Mouse (Mus musculus) MEL (cell line): ENCODE data around the gene Bcl2l1. TPM values are rescaled to one million over a fixed set of nuclear protein-coding genes. Genes with fewer than 3 reads are reported as not detected.

Source experiments
- DNase-seq: peaks from one replicate; pipeline ENCODE4 v3.0.0; 2011; ENCODE audit warnings: low read depth, low spot score
- H3K27ac ChIP-seq: 2 replicates; pipeline ENCODE4 v1.5.1; 2012; ENCODE audit warnings: low read depth, mild to moderate bottlenecking, control low read depth, low read length, moderate library complexity; ENCODE audit not compliant: control insufficient read depth
- H3K27me3 ChIP-seq, 2 experiments: fragments of 150-350 bp in 1 of 2; sonication (generic) in 1 of 2; 2 replicates each; pipeline ENCODE4 v1.6.1; 2012; ENCODE audit warnings: low read length in 2 of 2, mild to moderate bottlenecking in 2 of 2, improper control_type of control experiment in 1 of 2, moderate library complexity in 1 of 2; ENCODE audit not compliant: insufficient read depth in 2 of 2, control insufficient read depth in 1 of 2
- H3K36me3 ChIP-seq, 2 experiments: 2 replicates each; pipeline ENCODE4 v1.6.1; 2012 to 2014; ENCODE audit warnings: low read length in 2 of 2, improper control_type of control experiment in 1 of 2, inconsistent platforms in 1 of 2, mild to moderate bottlenecking in 1 of 2; ENCODE audit not compliant: insufficient read depth in 2 of 2, control insufficient read depth in 1 of 2
- H3K4me1 ChIP-seq, 2 experiments: fragments of 150-350 bp in 1 of 2; sonication (generic) in 1 of 2; 2 replicates each; pipeline ENCODE4 v1.6.1; 2012; ENCODE audit warnings: low read length in 2 of 2, improper control_type of control experiment in 1 of 2, mild to moderate bottlenecking in 1 of 2; ENCODE audit not compliant: insufficient read depth in 2 of 2, control insufficient read depth in 1 of 2
- H3K4me3 ChIP-seq, 2 experiments: fragments of 150-350 bp in 1 of 2; sonication (generic) in 1 of 2; 2 replicates each; pipeline ENCODE4 v1.5.1; 2012; ENCODE audit warnings: low read depth in 2 of 2, low read length in 2 of 2, mild to moderate bottlenecking in 2 of 2, moderate library complexity in 2 of 2, control low read depth in 1 of 2, improper control_type of control experiment in 1 of 2; ENCODE audit not compliant: control insufficient read depth in 1 of 2, insufficient read depth in 1 of 2
- H3K79me2 ChIP-seq: 2 replicates; pipeline ENCODE4 v1.6.1; 2012; ENCODE audit warnings: mild to moderate bottlenecking, low read length, moderate library complexity; ENCODE audit not compliant: control insufficient read depth, poor library complexity, insufficient read depth
- H3K9ac ChIP-seq: 2 replicates; pipeline ENCODE4 v1.6.1; 2012; ENCODE audit warnings: low read depth, mild to moderate bottlenecking, control low read depth, low read length, moderate library complexity; ENCODE audit not compliant: control insufficient read depth, poor library complexity, severe bottlenecking
- H3K9me3 ChIP-seq: fragments of 150-350 bp; sonication (generic); replicated peaks from 2 replicates; pipeline ENCODE4 v1.6.1; 2012; ENCODE audit warnings: mild to moderate bottlenecking, low read length, improper control_type of control experiment, moderate library complexity; ENCODE audit not compliant: insufficient read depth
- BHLHE40 ChIP-seq: IDR thresholded peaks from 2 replicates; pipeline ENCODE4 v1.6.1; 2012; ENCODE audit warnings: low read depth, mild to moderate bottlenecking, inconsistent platforms, low read length, improper control_type of control experiment, borderline replicate concordance
- CHD2 ChIP-seq: IDR thresholded peaks from 2 replicates; pipeline ENCODE4 v1.6.1; 2011; ENCODE audit warnings: low read length, improper control_type of control experiment
- CTCF ChIP-seq, 3 experiments: IDR thresholded peaks in 2 of 3; conservative IDR thresholded peaks in 1 of 3; 2 replicates each; pipeline ENCODE4 v1.5.1; 2011 to 2012; ENCODE audit warnings: low read length in 3 of 3, low read depth in 2 of 3, mild to moderate bottlenecking in 2 of 3, improper control_type of control experiment in 1 of 3, inconsistent platforms in 1 of 3, mixed read lengths in 1 of 3, moderate library complexity in 1 of 3; ENCODE audit not compliant: control insufficient read depth in 1 of 3, insufficient read depth in 1 of 3, poor library complexity in 1 of 3, severe bottlenecking in 1 of 3
- EP300 ChIP-seq, 2 experiments: IDR thresholded peaks; 2 replicates each; pipeline ENCODE4 v1.6.1; 2011; ENCODE audit warnings: improper control_type of control experiment in 2 of 2, low read length in 2 of 2, low read depth in 1 of 2, mild to moderate bottlenecking in 1 of 2
- GABPA ChIP-seq: IDR thresholded peaks from 2 replicates; pipeline ENCODE4 v1.6.1; 2012; ENCODE audit warnings: low read depth, mild to moderate bottlenecking, inconsistent platforms, low read length, improper control_type of control experiment, moderate library complexity
- JUND ChIP-seq: IDR thresholded peaks from 2 replicates; pipeline ENCODE4 v1.6.1; 2011; ENCODE audit warnings: low read depth, mild to moderate bottlenecking, improper control_type of control experiment, low read length
- KAT2A ChIP-seq: conservative IDR thresholded peaks from 2 replicates; pipeline ENCODE4 v1.6.1; 2012; ENCODE audit warnings: low read depth, low read length, improper control_type of control experiment, inconsistent platforms
- MAFK ChIP-seq: IDR thresholded peaks from 2 replicates; pipeline ENCODE4 v1.6.1; 2011; ENCODE audit warnings: low read depth, mild to moderate bottlenecking, low read length, improper control_type of control experiment, borderline replicate concordance
- MAZ ChIP-seq: IDR thresholded peaks from 2 replicates; pipeline ENCODE4 v1.6.1; 2012; ENCODE audit warnings: low read depth, mild to moderate bottlenecking, inconsistent platforms, low read length, improper control_type of control experiment
- MEF2A ChIP-seq: IDR thresholded peaks from 2 replicates; pipeline ENCODE4 v1.6.1; 2014; ENCODE audit warnings: low read depth, mild to moderate bottlenecking, inconsistent platforms, low read length, improper control_type of control experiment; ENCODE audit not compliant: poor library complexity, insufficient replicate concordance, severe bottlenecking; ENCODE audit errors: extremely low read depth
- NELFE ChIP-seq: IDR thresholded peaks from 2 replicates; pipeline ENCODE4 v1.6.1; 2011; ENCODE audit warnings: low read depth, low read length, improper control_type of control experiment
- POLR2A ChIP-seq, 2 experiments: IDR thresholded peaks; 2 replicates each; pipeline ENCODE4 v1.6.1; 2011 to 2012; ENCODE audit warnings: low read length in 2 of 2, mild to moderate bottlenecking in 2 of 2, control low read depth in 1 of 2, improper control_type of control experiment in 1 of 2, low read depth in 1 of 2, moderate library complexity in 1 of 2; ENCODE audit not compliant: control insufficient read depth in 1 of 2, insufficient read depth in 1 of 2, poor library complexity in 1 of 2
- POLR2AphosphoS2 ChIP-seq: IDR thresholded peaks from 2 replicates; pipeline ENCODE4 v1.6.1; 2011; ENCODE audit warnings: low read length, improper control_type of control experiment
- POLR2AphosphoS5 ChIP-seq: IDR thresholded peaks from 2 replicates; pipeline ENCODE4 v1.6.1; 2012; ENCODE audit warnings: low read depth, borderline replicate concordance, mild to moderate bottlenecking, inconsistent platforms, low read length, moderate library complexity, mixed read lengths
- RCOR1 ChIP-seq: IDR thresholded peaks from 2 replicates; pipeline ENCODE4 v1.6.1; 2012; ENCODE audit warnings: low read depth, mild to moderate bottlenecking, inconsistent platforms, low read length, improper control_type of control experiment
- TAL1 ChIP-seq: IDR thresholded peaks from 2 replicates; pipeline ENCODE4 v1.6.1; 2012; ENCODE audit warnings: mild to moderate bottlenecking, inconsistent platforms, low read length, moderate library complexity, mixed read lengths
- TBP ChIP-seq: IDR thresholded peaks from 2 replicates; pipeline ENCODE4 v1.8.0; 2011; ENCODE audit warnings: low read depth, low read length, improper control_type of control experiment
- TCF12 ChIP-seq: IDR thresholded peaks from 2 replicates; pipeline ENCODE4 v1.6.1; 2014; ENCODE audit warnings: low read depth, mild to moderate bottlenecking, inconsistent platforms, low read length, improper control_type of control experiment, moderate library complexity
- UBTF ChIP-seq: IDR thresholded peaks from 2 replicates; pipeline ENCODE4 v1.6.1; 2012; ENCODE audit warnings: low read depth, mild to moderate bottlenecking, inconsistent platforms, low read length, improper control_type of control experiment, moderate library complexity, borderline replicate concordance; ENCODE audit not compliant: insufficient read depth
- USF1 ChIP-seq: IDR thresholded peaks from 2 replicates; pipeline ENCODE4 v1.6.1; 2014; ENCODE audit warnings: low read depth, mild to moderate bottlenecking, inconsistent platforms, low read length, improper control_type of control experiment, moderate library complexity
- USF2 ChIP-seq, 2 experiments: IDR thresholded peaks; 2 replicates each; pipeline ENCODE4 v1.6.1; 2011 to 2012; ENCODE audit warnings: improper control_type of control experiment in 2 of 2, low read length in 2 of 2, borderline replicate concordance in 1 of 2, inconsistent platforms in 1 of 2, low read depth in 1 of 2, mild to moderate bottlenecking in 1 of 2; ENCODE audit not compliant: insufficient read depth in 1 of 2
- ZKSCAN1 ChIP-seq: IDR thresholded peaks from 2 replicates; pipeline ENCODE4 v1.6.1; 2012; ENCODE audit warnings: low read depth, mild to moderate bottlenecking, inconsistent platforms, low read length, improper control_type of control experiment, moderate library complexity
- ZNF384 ChIP-seq: IDR thresholded peaks from 2 replicates; pipeline ENCODE4 v1.6.1; 2012; ENCODE audit warnings: low read depth, mild to moderate bottlenecking, inconsistent platforms, low read length, improper control_type of control experiment
- polyA plus RNA-seq, 2 experiments: library from polyadenylated mRNA; stranded (reverse) in 1 of 2; unstranded in 1 of 2; fragments of >175 nt in 1 of 2; fragments of >200 nt in 1 of 2; gene quantifications; 2 replicates each; pipeline versions ENCODE4 v1.2.1 to v1.2.4; 2012; ENCODE audit warnings: low replicate concordance in 2 of 2, low read depth in 1 of 2; ENCODE audit not compliant: insufficient read length in 2 of 2, insufficient read depth in 1 of 2, missing spikeins in 1 of 2
- total RNA-seq: library from RNA; depleted of rRNA; stranded (reverse); fragments of 300-350 nt; gene quantifications from 2 replicates; pipeline ENCODE4 v1.2.3, GENCODE M21; 2012

The Bcl2l1 gene
- total and polyA plus RNA-seq, 3 experiments, result 6.5 to 23.9 TPM; not detected in 1

- H3K79me2 ChIP-seq, result peaks cover 18% of the 10 kb centered on the region
- H3K4me3 ChIP-seq, result no peak overlapping the region
- H3K4me1 ChIP-seq, result peaks cover 0 to 19% of the 10 kb centered on the region in 2 experiments; a peak in 2 of 4 replicates
- no peak for TF ChIP-seq NELFE
- no peak for TF ChIP-seq TBP
- TF ChIP-seq POLR2AphosphoS5, result no peak
- TF ChIP-seq RCOR1, result no peak
- TF ChIP-seq CHD2, result no peak
- no peak for TF ChIP-seq UBTF
- no peak for TF ChIP-seq POLR2AphosphoS2
- no peak for TF ChIP-seq BHLHE40
- TF ChIP-seq ZKSCAN1, result no peak
- no peak for TF ChIP-seq USF2 (IDR thresholded peaks at IDR 0.05; ENCODE audit: borderline replicate concordance in 1 of 2, insufficient read depth in 1 of 2, low read depth in 1 of 2, low read length in 2 of 2)
- no peak for TF ChIP-seq TAL1
- TF ChIP-seq CTCF (IDR thresholded peaks at IDR 0.05 in 2 of 3, conservative IDR thresholded peaks at IDR 0.05 in 1 of 3; ENCODE audit: control insufficient read depth in 1 of 3, insufficient read depth in 1 of 3, low read depth in 2 of 3, low read length in 3 of 3, poor library complexity in 1 of 3, severe bottlenecking in 1 of 3), result no peak
- TF ChIP-seq MAFK, result no peak
- TF ChIP-seq ZNF384, result no peak
- TF ChIP-seq EP300 (IDR thresholded peaks at IDR 0.05; ENCODE audit: low read depth in 1 of 2, low read length in 2 of 2), result no peak
- TF ChIP-seq GABPA, result no peak
- TF ChIP-seq POLR2A (IDR thresholded peaks at IDR 0.05; ENCODE audit: control insufficient read depth in 1 of 2, insufficient read depth in 1 of 2, low read depth in 1 of 2, low read length in 2 of 2, poor library complexity in 1 of 2), result no peak
- TF ChIP-seq, all 39 proteins: peak for 0
- Histone ChIP-seq H3K9ac (no peak overlapping the region), H3K36me3 (peaks cover 0 to 12% of the 10 kb centered on the region in 2 experiments; a peak in 2 of 4 replicates), H3K9me3 (no peaks in the 10 kb centered on the region), H3K27me3 (no peaks in the 10 kb centered on the region; a peak in 1 of 4 replicates), H3K27ac (no peak overlapping the region)
- no peak for DNase-seq
These were observed 97.0 kb downstream of the Bcl2l1 start for GRCm38 (mm10) chr2:152734501-152734900.

DNA sequence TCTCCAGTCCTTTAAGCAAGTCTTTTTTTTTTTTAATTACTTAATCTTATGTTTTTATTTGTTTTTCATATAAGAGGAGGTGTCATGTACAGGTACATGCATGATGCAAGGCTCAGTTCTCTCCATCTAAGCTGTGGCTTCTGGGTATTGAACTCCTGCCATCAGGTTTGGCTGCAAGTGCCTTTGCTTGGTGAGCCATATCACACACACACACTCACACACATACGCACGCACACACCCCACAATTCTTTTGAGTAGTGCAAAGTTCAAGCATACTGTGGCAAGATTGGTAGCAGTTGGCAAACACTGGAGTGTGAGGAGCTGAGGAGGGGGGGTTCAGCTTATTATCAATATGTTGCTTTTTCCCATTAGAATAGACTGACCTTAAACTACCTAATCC lies 98.3 kb downstream of the Bcl2l1 start:
- no peak overlapping the region for H3K27ac ChIP-seq
- TF ChIP-seq MEF2A (no peak), KAT2A (no peak), TCF12 (no peak), CTCF (IDR thresholded peaks at IDR 0.05 in 2 of 3, conservative IDR thresholded peaks at IDR 0.05 in 1 of 3; ENCODE audit: control insufficient read depth in 1 of 3, insufficient read depth in 1 of 3, low read depth in 2 of 3, low read length in 3 of 3, poor library complexity in 1 of 3, severe bottlenecking in 1 of 3) (no peak), MAZ (no peak), JUND (no peak), MAFK (no peak), CHD2 (no peak), USF1 (no peak), TAL1 (no peak)
- H3K36me3 ChIP-seq, result peaks cover 0 to 7% of the 10 kb centered on the region in 2 experiments; a peak in 2 of 4 replicates
- no peaks in the 10 kb centered on the region; a peak in 1 of 4 replicates for H3K27me3 ChIP-seq
- peak; percentile 26 for DNase-seq
- no peaks in the 10 kb centered on the region for H3K9me3 ChIP-seq
- no peak overlapping the region for H3K4me3 ChIP-seq
- peaks cover 0 to 16% of the 10 kb centered on the region in 2 experiments; a peak in 2 of 4 replicates for H3K4me1 ChIP-seq
- peaks cover 18% of the 10 kb centered on the region for H3K79me2 ChIP-seq
- H3K9ac ChIP-seq, result no peak overlapping the region
